In the genomic region with DNA sequence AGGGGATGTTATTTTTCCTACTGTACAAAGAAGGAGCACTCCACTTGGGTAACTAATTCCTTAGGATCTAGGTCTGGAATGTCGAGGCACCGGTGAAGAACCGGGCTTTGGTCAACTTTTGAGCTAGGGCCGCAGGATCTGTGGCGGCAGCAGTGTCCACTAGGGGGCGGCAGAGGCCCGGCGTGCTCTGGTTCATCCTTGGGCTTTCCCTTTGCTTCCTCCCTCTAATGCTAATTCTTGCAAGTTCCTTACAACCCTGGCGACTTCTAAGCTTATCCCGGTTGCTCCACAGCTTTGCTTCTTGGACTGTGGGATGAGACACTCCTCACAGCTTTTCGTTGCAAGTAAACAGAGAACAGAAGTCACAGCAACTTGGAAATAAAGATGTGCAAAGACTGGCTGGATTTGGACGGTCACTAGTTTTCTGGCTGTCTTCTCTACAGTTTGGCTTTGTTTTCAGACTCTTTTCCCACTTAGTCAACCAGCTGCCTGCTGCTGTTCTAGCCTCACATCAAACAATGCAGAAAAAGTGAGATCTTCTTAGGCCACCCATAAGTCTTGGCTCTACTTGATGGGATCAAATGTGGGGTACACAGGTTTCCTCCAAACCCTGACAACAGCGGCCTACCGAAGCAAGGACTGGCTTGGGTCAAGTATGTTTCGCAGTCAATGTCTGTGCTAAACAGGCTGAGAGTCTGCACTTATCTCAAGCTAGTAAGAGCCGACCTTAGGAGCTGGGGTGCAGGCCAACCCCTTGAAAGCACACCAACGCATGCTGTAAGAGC, we compare ENCODE assay signal across 8 mouse cellular contexts. TPM values are rescaled to one million over a fixed set of nuclear protein-coding genes. Genes with fewer than 3 reads are reported as not detected.
DNase-seq lines count a peak whose midpoint lies in the region; ATAC-seq and TF ChIP-seq lines count a peak whose summit lies in the region.

No protein-coding gene starts in this region.

- ATAC-seq in cerebellum, adult (ENCODE audit: insufficient number of reproducible peaks, low FRiP score, low TSS enrichment): peak; percentile 56; the same call in 1 of the 2 replicates
- peak; percentile 53; the same call in 1 of the 2 replicates for ATAC-seq in forebrain, embryonic 13.5 days
- ATAC-seq in lung, embryonic 14.5 days (ENCODE audit: insufficient read depth): no peak; the same call in 1 of the 2 replicates

- no peak overlapping the region for H3K9ac ChIP-seq in MEL (ENCODE audit: control insufficient read depth, low read depth, low read length, poor library complexity, severe bottlenecking)
- H3K9ac ChIP-seq in forebrain, embryonic 13.5 days: no peak overlapping the region
- H3K9ac ChIP-seq in lung, embryonic 14.5 days: no peak overlapping the region

- intact Hi-C loops in heart, postnatal 36 days (cut with DNase I): loop anchor here (2.0 to 5.0 kb wide), 3 partner anchors 116 to 1059 kb away; partner anchors contain the start of genes Cxcl12 and Depp1

- no peaks in the 10 kb centered on the region for H3K79me2 ChIP-seq in MEL (ENCODE audit: control insufficient read depth, insufficient read depth, low read length, poor library complexity)

- TF ChIP-seq POLR2A in MEL (IDR thresholded peaks at IDR 0.05; ENCODE audit: control insufficient read depth in 1 of 2, insufficient read depth in 1 of 2, low read depth in 1 of 2, low read length in 2 of 2, poor library complexity in 1 of 2): no peak

- peak; percentile 8 for DNase-seq in MEL (ENCODE audit: low read depth, low spot score)
- peak; percentile 83 to 86 for DNase-seq in heart, postnatal 36 days
- DNase-seq in large intestine, adult 2 months (ENCODE audit: low read depth, low spot score): peak; percentile 22
- peak; percentile 91 for DNase-seq in lung, embryonic 14.5 days
- DNase-seq in ovary, postnatal 10 days (ENCODE audit: low spot score): peak; percentile 74
- DNase-seq in thymus, postnatal 25 days: peak; percentile 44

- H3K4me2 ChIP-seq in forebrain, embryonic 13.5 days: no peak overlapping the region
- no peak overlapping the region for H3K4me2 ChIP-seq in lung, embryonic 14.5 days

- H3K9me3 ChIP-seq in MEL (replicated peaks; ENCODE audit: insufficient read depth, low read length): no peaks in the 10 kb centered on the region
- H3K9me3 ChIP-seq in forebrain, embryonic 13.5 days (replicated peaks): no peaks in the 10 kb centered on the region
- no peaks in the 10 kb centered on the region for H3K9me3 ChIP-seq in lung, embryonic 14.5 days (ENCODE audit: low read depth, low read length)

- no peak overlapping the region for H3K4me3 ChIP-seq in MEL (ENCODE audit: control insufficient read depth in 1 of 2, insufficient read depth in 1 of 2, low read depth in 2 of 2, low read length in 2 of 2)
- H3K4me3 ChIP-seq in forebrain, embryonic 13.5 days: no peak overlapping the region
- no peak overlapping the region for H3K4me3 ChIP-seq in lung, embryonic 14.5 days (ENCODE audit: low read depth, low read length)

- TF ChIP-seq RAD21 in MEL (IDR thresholded peaks at IDR 0.05; ENCODE audit: low read depth, low read length): peak; percentile 37

- H3K36me3 ChIP-seq in MEL (ENCODE audit: control insufficient read depth in 1 of 2, insufficient read depth in 2 of 2, low read length in 2 of 2): no peaks in the 10 kb centered on the region
- H3K36me3 ChIP-seq in forebrain, embryonic 13.5 days (ENCODE audit: poor library complexity, severe bottlenecking): no peaks in the 10 kb centered on the region
- no peaks in the 10 kb centered on the region for H3K36me3 ChIP-seq in lung, embryonic 14.5 days (ENCODE audit: insufficient read depth)

- no peak overlapping the region for H3K27ac ChIP-seq in MEL (ENCODE audit: control insufficient read depth, low read depth, low read length)
- H3K27ac ChIP-seq in forebrain, embryonic 13.5 days: no peak overlapping the region
- no peak overlapping the region for H3K27ac ChIP-seq in lung, embryonic 14.5 days (ENCODE audit: low read depth)

- no peaks in the 10 kb centered on the region for H3K27me3 ChIP-seq in MEL (ENCODE audit: control insufficient read depth in 1 of 2, insufficient read depth in 2 of 2, low read length in 2 of 2)
- H3K27me3 ChIP-seq in forebrain, embryonic 13.5 days: no peaks in the 10 kb centered on the region
- H3K27me3 ChIP-seq in lung, embryonic 14.5 days (ENCODE audit: insufficient read depth, low read length): no peaks in the 10 kb centered on the region

- 38% methylated on average over 17 of the region's 17 CpGs for WGBS in forebrain, embryonic 13.5 days
- WGBS in large intestine, adult 2 months: 30% methylated on average over 17 of the region's 17 CpGs
- 32% methylated on average over 17 of the region's 17 CpGs for WGBS in lung, embryonic 14.5 days

- no peak for TF ChIP-seq EP300 in MEL (IDR thresholded peaks at IDR 0.05; ENCODE audit: low read depth in 1 of 2, low read length in 2 of 2)

- H3K4me1 ChIP-seq in MEL (ENCODE audit: control insufficient read depth in 1 of 2, insufficient read depth in 2 of 2, low read length in 2 of 2): no peaks in the 10 kb centered on the region
- H3K4me1 ChIP-seq in forebrain, embryonic 13.5 days: no peaks in the 10 kb centered on the region
- no peaks in the 10 kb centered on the region for H3K4me1 ChIP-seq in lung, embryonic 14.5 days (ENCODE audit: insufficient read depth)

- TF ChIP-seq CTCF in MEL (IDR thresholded peaks at IDR 0.05 in 2 of 3, conservative IDR thresholded peaks at IDR 0.05 in 1 of 3; ENCODE audit: control insufficient read depth in 1 of 3, insufficient read depth in 1 of 3, low read depth in 2 of 3, low read length in 3 of 3, poor library complexity in 1 of 3, severe bottlenecking in 1 of 3): peak; percentile 48 to 82 (median 53)
- TF ChIP-seq CTCF in lung, embryonic 14.5 days (IDR thresholded peaks at IDR 0.05; ENCODE audit: low read depth): peak; percentile 97

TF ChIP-seq in MEL, 35 proteins besides CTCF, POLR2A, EP300 and RAD21:
- no peak for TF ChIP-seq ZKSCAN1 (IDR thresholded peaks at IDR 0.05; ENCODE audit: low read depth, low read length)
- no peak for TF ChIP-seq NRF1 (IDR thresholded peaks at IDR 0.05; ENCODE audit: insufficient read depth, low read depth, low read length, poor library complexity, severe bottlenecking)
- TF ChIP-seq KAT2A (conservative IDR thresholded peaks at IDR 0.05; ENCODE audit: low read depth, low read length): no peak
- no peak for TF ChIP-seq CHD1 (IDR thresholded peaks at IDR 0.05; ENCODE audit: low read depth, low read length)
- TF ChIP-seq MAZ (IDR thresholded peaks at IDR 0.05; ENCODE audit: low read depth, low read length): no peak
- no peak for TF ChIP-seq UBTF (IDR thresholded peaks at IDR 0.05; ENCODE audit: borderline replicate concordance, insufficient read depth, low read depth, low read length)
- TF ChIP-seq POLR2AphosphoS2 (IDR thresholded peaks at IDR 0.05; ENCODE audit: low read length): no peak
- no peak for TF ChIP-seq CHD2 (IDR thresholded peaks at IDR 0.05; ENCODE audit: low read length)
- 0 out of 2 replicates have a peak, but pooled peaks have one; percentile 16 for TF ChIP-seq ZC3H11A (IDR thresholded peaks at IDR 0.05; ENCODE audit: low read depth, low read length)
- TF ChIP-seq SMC3 (IDR thresholded peaks at IDR 0.05; ENCODE audit: low read depth, low read length): peak; percentile 44
- no peak for TF ChIP-seq TAL1 (IDR thresholded peaks at IDR 0.05; ENCODE audit: low read length)
TF ChIP-seq in MEL: peak in this region for 2.

RNA-seq across cellular contexts. Expression of gene Tmem72, which starts 51.2 kb away (rescaled TPM):
- under 0.01 and 0.04 TPM in 2 replicates for total RNA-seq in MEL (2012; rRNA removed)
- under 1 TPM in 1 of 2 experiments, not detected in 1; 0.01 TPM for polyA plus RNA-seq in MEL (2012; ENCODE audit: insufficient read depth in 1 of 2, insufficient read length in 2 of 2, low read depth in 1 of 2, low replicate concordance in 2 of 2, missing spikeins in 1 of 2)
- polyA plus RNA-seq in forebrain, embryonic 13.5 days (2015; fragmentation: Nextera tagmentation; extraction: Ambion mirVana): 0.06 and 0.64 TPM in 2 replicates
- under 1 TPM in 1 of 2 experiments, not detected in 1; 0.03 TPM for total RNA-seq in heart, postnatal 36 days (2021)
- polyA plus RNA-seq in large intestine, adult 2 months (2012; rRNA removed): under 0.01 and 0.01 TPM in 2 replicates
- 0.05 and 0.07 TPM in 2 replicates for polyA plus RNA-seq in lung, embryonic 14.5 days (2014; fragmentation: Nextera tagmentation; extraction: Ambion mirVana)

Comparison
In these comparisons a context has a peak if more than half of its experiments do, and no peak if none do; other contexts are left out.
1. DNase-seq: peak in every context shown above with its lines; median percentile 91 in lung, embryonic 14.5 days; 84 in heart, postnatal 36 days; 74 in ovary, postnatal 10 days; 44 in thymus, postnatal 25 days; 22 in large intestine, adult 2 months; 8 in MEL.